Mouse (Mus musculus) naive thymus-derived CD4-positive, alpha-beta T cell, adult 2 months (primary cell): ENCODE results near the gene Kif24.

Source experiments
- DNase-seq: peaks from one replicate; pipeline ENCODE4 v3.0.0-alpha.2; 2011; ENCODE audit warnings: low read depth

The Kif24 gene

GRCm38 (mm10) chr4:41492951-41493350 is 28.3 kb upstream of the Kif24 start:
- DNase-seq, result no peak

GRCm38 (mm10) chr4:41481601-41482017 is 16.9 kb upstream of the Kif24 start:
- no peak for DNase-seq

- DNase-seq, result no peak
Measured at GRCm38 (mm10) chr4:41480254-41480653, 15.6 kb upstream of the Kif24 start.

GRCm38 (mm10) chr4:41479456-41479804 is 14.7 kb upstream of the Kif24 start:
- DNase-seq, result no peak

GRCm38 (mm10) chr4:41478751-41479455 is 14.2 kb upstream of the Kif24 start:
- no peak for DNase-seq

GRCm38 (mm10) chr4:41477648-41478160 is 13.0 kb upstream of the Kif24 start:
- no peak for DNase-seq

GRCm38 (mm10) chr4:41471384-41471689 is 6.7 kb upstream of the Kif24 start:
- DNase-seq, result no peak

GRCm38 (mm10) chr4:41470684-41471383 is 6.1 kb upstream of the Kif24 start:
- no peak for DNase-seq

- DNase-seq, result no peak
Measured at GRCm38 (mm10) chr4:41470051-41470683, 5.5 kb upstream of the Kif24 start.

GRCm38 (mm10) chr4:41469199-41469598 is 4.5 kb upstream of the Kif24 start:
- no peak for DNase-seq

GRCm38 (mm10) chr4:41468396-41469080 is 3.9 kb upstream of the Kif24 start:
- DNase-seq, result peak; percentile 53

GRCm38 (mm10) chr4:41465287-41465665 is 589 bp upstream of the Kif24 start:
- no peak for DNase-seq

- peak; percentile 13 for DNase-seq
Measured at GRCm38 (mm10) chr4:41463051-41463738, 1.5 kb downstream of the Kif24 start.

- no peak for DNase-seq
Measured at GRCm38 (mm10) chr4:41460690-41461089, 4.0 kb downstream of the Kif24 start.

- no peak for DNase-seq
Measured at GRCm38 (mm10) chr4:41447595-41447994, 17.1 kb downstream of the Kif24 start.

- DNase-seq, result no peak
Measured at GRCm38 (mm10) chr4:41442790-41443302, 21.8 kb downstream of the Kif24 start.

- no peak for DNase-seq
Measured at GRCm38 (mm10) chr4:41438931-41439330, 25.8 kb downstream of the Kif24 start.

- DNase-seq, result no peak
Measured at GRCm38 (mm10) chr4:41416966-41417365, 47.7 kb downstream of the Kif24 start.

GRCm38 (mm10) chr4:41409341-41409740 is 55.3 kb downstream of the Kif24 start:
- no peak for DNase-seq

- DNase-seq, result no peak
Measured at GRCm38 (mm10) chr4:41407353-41407752, 57.3 kb downstream of the Kif24 start.

GRCm38 (mm10) chr4:41406597-41406996 is 58.1 kb downstream of the Kif24 start:
- DNase-seq, result no peak

GRCm38 (mm10) chr4:41401573-41401972 is 63.1 kb downstream of the Kif24 start:
- no peak for DNase-seq
